Mouse (Mus musculus) bone marrow macrophage, adult 2 months (primary cell): Measurements from ENCODE around the gene Pzp. TPM values are rescaled to one million over a fixed set of nuclear protein-coding genes. Genes with fewer than 3 reads are reported as not detected.

Experiments
- H3K27ac ChIP-seq: 2 replicates; pipeline ENCODE4 v1.5.1; 2012; ENCODE audit warnings: low read depth, low read length; ENCODE audit not compliant: insufficient read depth
- H3K4me1 ChIP-seq: 2 replicates; pipeline ENCODE4 v1.6.1; 2012; ENCODE audit warnings: low read length; ENCODE audit not compliant: control insufficient read depth, insufficient read depth
- H3K4me3 ChIP-seq: 2 replicates; pipeline ENCODE4 v1.5.1; 2012; ENCODE audit warnings: mild to moderate bottlenecking, low read length, moderate library complexity; ENCODE audit not compliant: insufficient read depth
- CTCF ChIP-seq: IDR thresholded peaks from 2 replicates; pipeline ENCODE4 v1.5.1; 2012; ENCODE audit warnings: low read depth, mild to moderate bottlenecking, low read length, moderate library complexity
- POLR2A ChIP-seq: IDR thresholded peaks from 2 replicates; pipeline ENCODE4 v1.6.1; 2012; ENCODE audit warnings: mild to moderate bottlenecking, low read depth, low read length, borderline replicate concordance
- polyA plus RNA-seq: library from polyadenylated mRNA; stranded (reverse); fragments of >200 nt; gene quantifications from 2 replicates; pipeline ENCODE4 v1.2.4, GENCODE M21; 2012; ENCODE audit not compliant: missing spikeins, insufficient read depth, insufficient read length

The Pzp gene
- polyA plus RNA-seq, 1 experiment: not detected

DNA sequence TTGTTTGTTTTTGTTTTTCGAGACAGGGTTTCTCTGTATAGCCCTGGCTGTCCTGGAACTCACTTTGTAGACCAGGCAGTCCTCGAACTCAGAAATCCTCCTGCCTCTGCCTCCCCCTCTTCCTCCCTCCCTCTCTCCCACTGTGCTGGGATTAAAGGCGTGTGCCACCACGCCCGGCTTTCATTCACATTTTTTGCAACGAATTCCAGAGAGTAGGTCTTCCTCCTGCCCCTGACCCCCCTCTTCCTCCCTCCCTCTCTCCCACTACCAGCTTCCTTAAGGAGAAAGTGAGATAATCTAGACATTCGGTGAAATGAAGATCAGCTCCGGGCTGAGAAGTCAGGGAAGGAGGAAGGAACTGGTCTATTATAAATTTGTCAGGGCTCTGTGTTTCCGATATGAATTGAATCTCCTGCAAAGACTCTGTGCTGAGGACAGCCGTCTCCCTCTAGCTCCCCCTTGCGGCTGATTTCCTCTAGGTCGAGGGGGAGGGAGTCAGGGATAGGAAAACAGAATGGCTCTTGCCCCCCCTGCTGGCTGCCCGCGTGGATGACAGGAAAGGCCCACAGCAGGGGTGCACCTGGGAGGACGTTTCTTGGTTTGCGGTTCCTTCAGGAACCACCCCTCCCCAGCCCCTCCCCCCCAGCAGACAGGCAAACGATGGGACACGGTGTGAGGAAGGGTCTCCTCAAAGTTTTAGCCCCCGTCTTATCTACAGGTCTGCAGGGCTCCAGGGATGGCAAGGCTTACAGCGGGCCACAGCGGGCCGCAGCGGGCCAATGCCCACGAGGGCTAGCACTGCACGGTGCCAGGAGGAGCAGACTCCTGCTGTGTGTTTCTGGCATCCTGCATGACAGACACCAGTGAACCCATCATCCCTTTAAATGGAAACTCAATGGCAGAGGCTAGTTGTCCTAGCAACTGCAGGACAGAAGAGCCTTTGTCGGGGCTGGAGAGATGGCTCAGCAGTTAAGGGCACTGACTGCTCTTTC lies 46.8 kb downstream of the Pzp start:
- no peak overlapping the region for H3K27ac ChIP-seq
- H3K4me1 ChIP-seq: no peaks in the 10 kb centered on the region
- TF ChIP-seq CTCF (peak; percentile 99), POLR2A (no peak)
- peak overlapping the region; percentile 39; the same call in 1 of the 2 replicates for H3K4me3 ChIP-seq

DNA sequence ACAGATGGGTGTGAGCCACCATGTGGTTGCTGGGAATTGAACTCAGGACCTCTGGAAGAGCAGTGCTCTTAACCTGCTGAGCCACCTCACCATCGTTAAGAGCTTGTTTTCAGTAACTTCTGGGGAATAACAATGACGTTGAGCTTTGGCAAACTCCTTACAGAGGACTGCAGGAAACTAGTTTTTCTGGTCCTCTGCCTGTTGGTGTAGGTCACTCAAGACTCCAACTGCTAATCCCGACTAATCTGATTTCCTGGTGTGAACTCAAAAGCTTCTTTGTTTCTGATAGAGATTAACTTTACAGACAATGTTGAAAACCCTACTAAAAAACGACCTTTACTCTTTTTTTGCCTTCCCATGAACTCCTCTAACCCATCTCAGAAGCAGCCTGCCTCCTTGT lies 49.0 kb downstream of the Pzp start:
- H3K4me3 ChIP-seq: no peak overlapping the region
- H3K27ac ChIP-seq: no peak overlapping the region
- no peaks in the 10 kb centered on the region for H3K4me1 ChIP-seq
- TF ChIP-seq CTCF: no peak
- no peak for TF ChIP-seq POLR2A

DNA sequence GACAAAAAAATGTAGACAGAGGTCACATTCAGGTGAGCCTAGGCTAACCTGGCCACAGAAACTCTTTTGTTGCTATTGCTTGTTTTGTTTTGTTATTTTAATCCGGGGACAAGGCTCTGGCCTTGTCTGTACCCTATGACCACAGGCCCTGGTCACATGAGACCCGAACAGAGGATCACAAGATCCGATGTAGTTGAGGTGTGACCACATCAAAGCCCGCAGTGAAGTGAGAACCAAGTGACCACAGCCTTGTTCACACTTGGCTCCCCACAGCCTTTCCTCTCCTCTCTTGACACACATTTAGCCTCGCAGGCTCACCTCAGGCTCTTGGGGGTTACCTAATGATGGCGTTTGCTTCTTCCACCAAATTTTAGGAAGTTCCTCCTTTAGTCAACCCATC lies 52.4 kb downstream of the Pzp start:
- TF ChIP-seq POLR2A: no peak
- TF ChIP-seq CTCF: no peak
- Histone ChIP-seq H3K4me1 (no peaks in the 10 kb centered on the region), H3K27ac (no peak overlapping the region)

DNA sequence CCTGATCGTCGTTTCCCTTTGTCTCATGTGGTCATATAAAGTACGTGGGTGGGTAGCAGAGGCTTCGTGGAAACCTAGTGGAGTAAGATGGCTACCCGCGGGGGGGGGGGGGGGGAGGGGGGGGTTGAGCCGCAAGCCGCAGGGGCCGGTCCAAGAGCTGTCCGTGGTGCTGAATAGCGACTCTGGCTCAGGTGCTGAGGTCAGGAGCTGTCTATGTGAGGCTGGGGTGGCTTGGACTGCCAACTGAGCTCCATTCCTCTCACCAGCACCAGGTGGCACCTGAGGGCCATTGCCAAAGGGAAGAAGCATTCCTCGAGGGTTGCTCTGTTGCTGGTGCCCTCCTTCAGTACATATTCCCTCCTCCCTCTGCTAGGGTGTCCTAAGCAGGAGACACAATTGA lies 57.1 kb downstream of the Pzp start:
- Histone ChIP-seq H3K4me3 (no peak overlapping the region), H3K27ac (no peak overlapping the region), H3K4me1 (no peaks in the 10 kb centered on the region)
- no peak for TF ChIP-seq POLR2A
- no peak for TF ChIP-seq CTCF

More for the DNA sequence above, 52.4 kb downstream of the Pzp start:
- H3K4me3 ChIP-seq: no peak overlapping the region

DNA sequence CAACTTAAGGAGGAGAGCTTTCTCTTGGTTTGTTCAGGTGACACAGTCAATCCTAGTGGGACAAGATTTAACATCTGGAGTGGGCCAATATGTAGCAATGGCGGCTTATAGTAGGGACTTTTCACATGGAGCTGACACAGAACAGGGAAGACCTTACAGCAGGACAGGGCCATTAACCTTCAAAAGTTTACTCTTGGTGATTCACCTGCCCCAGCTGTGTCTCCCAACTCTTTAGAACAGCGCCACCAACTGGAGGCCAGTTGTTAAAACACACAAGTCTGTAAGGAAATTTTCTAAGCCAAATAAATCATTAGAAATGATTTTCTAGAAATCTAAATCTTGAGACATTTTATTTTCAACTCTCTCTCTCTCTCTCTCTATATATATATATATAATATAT lies 59.2 kb downstream of the Pzp start:
- Histone ChIP-seq H3K4me3 (no peak overlapping the region), H3K4me1 (no peaks in the 10 kb centered on the region), H3K27ac (no peak overlapping the region)
- no peak for TF ChIP-seq CTCF
- TF ChIP-seq POLR2A: no peak

DNA sequence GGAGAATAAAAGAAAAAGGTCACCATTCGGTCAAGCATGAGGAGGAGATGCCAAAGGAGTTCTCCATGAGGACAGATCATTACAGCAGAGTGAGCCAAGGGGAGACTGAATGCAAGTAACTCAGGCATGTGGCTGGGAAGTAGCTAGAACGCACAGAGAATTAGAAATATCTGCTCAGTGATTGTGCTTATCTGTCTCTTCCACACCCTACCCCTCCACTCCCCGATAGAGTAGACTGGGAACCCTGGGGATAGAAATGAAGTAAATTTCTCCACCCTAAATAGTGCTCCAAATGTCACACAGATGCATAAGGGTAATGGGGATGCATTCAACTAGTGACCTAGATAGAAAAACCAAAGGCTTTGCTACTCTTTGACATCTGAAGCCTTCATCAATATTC lies 60.0 kb downstream of the Pzp start:
- Histone ChIP-seq H3K4me1 (no peaks in the 10 kb centered on the region), H3K4me3 (no peak overlapping the region), H3K27ac (no peak overlapping the region)
- TF ChIP-seq CTCF: no peak
- no peak for TF ChIP-seq POLR2A

DNA sequence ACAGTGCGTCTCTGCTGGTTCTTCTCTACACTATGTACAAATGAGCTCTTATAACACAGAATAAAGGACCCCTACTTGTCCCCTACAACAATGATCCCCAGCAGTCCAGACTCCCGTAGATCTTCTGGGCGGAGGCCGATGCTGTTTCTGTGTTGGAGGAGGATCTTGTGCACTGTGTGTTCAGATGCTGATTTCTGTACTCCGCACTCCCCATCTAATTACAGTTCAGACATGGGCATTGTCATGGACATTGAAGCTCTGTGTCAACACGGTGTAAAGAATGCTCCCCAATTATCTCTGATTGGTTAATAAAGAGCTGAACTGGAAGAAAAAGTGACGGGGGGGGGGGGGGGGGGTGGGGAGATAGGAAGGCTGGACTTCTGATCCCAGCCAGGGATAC lies 60.5 kb downstream of the Pzp start:
- H3K4me1 ChIP-seq: no peaks in the 10 kb centered on the region
- no peak for TF ChIP-seq POLR2A
- TF ChIP-seq CTCF: no peak
- no peak overlapping the region for H3K4me3 ChIP-seq
- H3K27ac ChIP-seq: no peak overlapping the region

DNA sequence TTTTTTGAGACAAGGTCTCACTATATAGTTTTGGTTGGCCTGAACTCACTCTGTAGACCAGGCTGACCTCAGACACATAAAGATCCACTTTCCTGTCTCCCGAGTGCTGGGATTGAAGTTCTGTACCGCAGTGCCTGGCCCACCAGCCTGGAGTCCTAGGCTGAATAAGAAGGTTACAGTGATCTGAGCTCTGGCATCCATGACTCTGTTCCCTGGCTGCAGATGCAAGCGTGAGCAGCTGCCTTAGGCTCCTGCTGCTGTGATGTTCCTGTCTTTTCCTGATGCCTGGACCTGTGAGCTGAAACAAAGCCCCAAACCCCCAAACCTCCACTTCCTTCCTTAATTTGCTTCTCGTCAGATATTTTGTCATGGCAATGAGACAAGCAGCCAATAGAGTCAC lies 61.5 kb downstream of the Pzp start:
- Histone ChIP-seq H3K4me1 (no peaks in the 10 kb centered on the region), H3K4me3 (no peak overlapping the region), H3K27ac (no peak overlapping the region)
- TF ChIP-seq POLR2A (no peak), CTCF (no peak)

DNA sequence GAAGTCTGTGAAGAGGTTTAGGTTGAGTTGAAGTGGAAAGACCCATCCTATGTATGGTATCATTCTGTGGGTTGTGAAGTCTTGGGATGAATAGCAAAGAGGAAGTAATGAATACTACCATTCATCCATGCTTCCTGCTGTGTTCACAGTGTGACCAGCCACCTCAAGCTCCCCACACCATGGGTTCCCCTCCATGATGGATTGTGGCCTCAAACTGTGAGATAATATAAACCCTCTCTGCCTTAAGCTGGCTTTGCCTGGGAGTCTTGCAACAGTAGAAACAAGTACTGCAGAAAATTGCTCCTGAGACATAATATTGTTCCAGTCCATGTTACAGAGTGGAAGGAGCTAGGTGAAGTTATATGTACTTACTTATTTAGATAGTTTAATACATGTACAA lies 64.9 kb downstream of the Pzp start:
- H3K4me1 ChIP-seq: no peaks in the 10 kb centered on the region
- TF ChIP-seq CTCF: no peak
- TF ChIP-seq POLR2A: no peak
- H3K4me3 ChIP-seq: no peak overlapping the region
- no peak overlapping the region for H3K27ac ChIP-seq

DNA sequence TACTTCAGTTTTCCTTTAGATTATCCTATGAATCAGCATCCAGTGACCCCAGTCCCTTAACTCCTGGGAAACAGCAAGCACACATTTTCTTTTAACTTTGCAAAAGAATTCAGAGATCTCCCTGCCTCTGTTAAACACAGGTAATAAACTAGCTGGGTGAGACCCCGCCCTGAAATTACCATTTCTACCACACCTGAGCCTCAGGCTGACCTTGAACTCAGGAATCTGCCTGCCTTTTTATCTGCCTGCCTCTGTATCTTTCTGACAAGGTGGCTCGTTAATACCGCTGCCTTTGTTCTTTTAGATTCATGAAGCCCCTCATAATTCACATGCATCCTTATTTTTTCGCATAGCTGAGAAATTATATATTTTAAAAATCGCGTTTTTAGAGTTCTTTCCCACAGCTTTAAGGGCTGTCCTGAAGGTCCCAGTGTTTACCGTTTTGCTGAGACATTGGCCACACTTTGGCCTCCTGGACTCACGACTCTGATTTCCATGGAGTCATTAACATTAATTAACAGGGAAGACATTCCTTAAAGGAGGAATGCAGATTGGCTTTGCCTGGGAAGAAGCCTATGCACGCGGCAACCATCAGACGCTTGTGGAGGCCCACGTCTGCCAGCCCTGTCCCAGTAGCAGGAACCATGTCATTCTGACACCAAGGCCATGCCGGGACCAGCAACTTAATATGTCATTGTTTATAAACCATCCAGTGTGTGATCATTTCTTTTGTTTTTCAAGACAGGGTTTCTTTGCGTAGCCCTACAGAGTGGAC lies 65.6 kb downstream of the Pzp start:
- H3K4me1 ChIP-seq: no peaks in the 10 kb centered on the region
- H3K4me3 ChIP-seq: no peak overlapping the region
- no peak overlapping the region for H3K27ac ChIP-seq
- TF ChIP-seq POLR2A: no peak
- no peak for TF ChIP-seq CTCF
